Mouse (Mus musculus): ENCODE measurements around the gene Acsf3. TPM values are rescaled to one million over a fixed set of nuclear protein-coding genes. Genes with fewer than 3 reads are reported as not detected.

Acsf3 gene
- polyA plus RNA-seq, 1 experiment = 9.7 TPM

DNA sequence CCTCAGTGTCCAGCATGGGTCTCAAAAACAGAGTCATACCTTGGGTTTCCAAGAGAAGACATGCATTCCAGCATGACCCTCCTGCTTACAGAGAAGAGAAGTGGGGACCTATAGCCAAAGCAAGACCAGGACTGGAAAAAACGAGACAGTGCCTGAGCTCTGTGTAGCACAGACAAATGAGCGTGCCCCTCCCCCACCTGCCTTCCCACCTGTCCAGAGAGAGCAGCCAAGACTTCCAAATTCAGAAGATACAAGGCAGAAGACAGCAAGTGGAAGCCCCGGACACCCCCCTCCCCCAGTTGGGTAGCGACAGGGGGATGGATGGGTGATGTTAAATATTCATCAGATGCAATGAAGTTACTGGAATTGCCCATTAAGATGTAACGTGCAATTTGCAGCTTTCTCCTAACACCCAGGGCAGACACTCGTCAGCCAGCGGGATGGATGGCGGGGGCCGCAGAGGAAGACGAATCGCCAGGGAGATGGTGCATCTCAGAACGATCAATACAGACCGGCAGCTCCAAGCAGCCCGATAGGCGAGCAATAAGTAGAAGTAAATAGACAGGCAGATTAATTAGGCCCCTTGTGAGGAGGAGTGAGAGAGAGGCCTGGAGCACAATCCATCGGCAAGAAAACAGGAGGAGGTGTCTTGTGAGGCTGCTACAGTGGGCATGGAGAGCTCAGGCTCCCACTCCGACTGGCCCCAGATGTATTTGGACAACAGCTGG is 30.1 kb upstream of the Acsf3 start:
- H3K9ac ChIP-seq (ENCODE audit: low read depth, poor library complexity, severe bottlenecking) = no peak overlapping the region
- H3K27ac ChIP-seq (ENCODE audit: insufficient read depth, low read length) = no peak overlapping the region
- no peaks in the 10 kb centered on the region for H3K36me3 ChIP-seq (ENCODE audit: control insufficient read depth, insufficient read depth, low read length, poor library complexity, severe bottlenecking)
- H3K27me3 ChIP-seq (ENCODE audit: control insufficient read depth, insufficient read depth, low read length, poor library complexity, severe bottlenecking) = no peaks in the 10 kb centered on the region
- TF ChIP-seq EP300 (IDR thresholded peaks at IDR 0.05; ENCODE audit: insufficient read depth, low read depth, low read length) (no peak), CTCF (IDR thresholded peaks at IDR 0.05; ENCODE audit: low read depth, low read length) (no peak), POLR2A (IDR thresholded peaks at IDR 0.05; ENCODE audit: insufficient read depth, low read length) (no peak)
- no peak overlapping the region for H3K4me3 ChIP-seq (ENCODE audit: low read depth, low read length)
- no peaks in the 10 kb centered on the region for H3K4me1 ChIP-seq (ENCODE audit: control insufficient read depth, insufficient read depth, low read length)
- H3K9me3 ChIP-seq (replicated peaks; ENCODE audit: control insufficient read depth, insufficient read depth, low read length, poor library complexity, severe bottlenecking) = no peaks in the 10 kb centered on the region

DNA sequence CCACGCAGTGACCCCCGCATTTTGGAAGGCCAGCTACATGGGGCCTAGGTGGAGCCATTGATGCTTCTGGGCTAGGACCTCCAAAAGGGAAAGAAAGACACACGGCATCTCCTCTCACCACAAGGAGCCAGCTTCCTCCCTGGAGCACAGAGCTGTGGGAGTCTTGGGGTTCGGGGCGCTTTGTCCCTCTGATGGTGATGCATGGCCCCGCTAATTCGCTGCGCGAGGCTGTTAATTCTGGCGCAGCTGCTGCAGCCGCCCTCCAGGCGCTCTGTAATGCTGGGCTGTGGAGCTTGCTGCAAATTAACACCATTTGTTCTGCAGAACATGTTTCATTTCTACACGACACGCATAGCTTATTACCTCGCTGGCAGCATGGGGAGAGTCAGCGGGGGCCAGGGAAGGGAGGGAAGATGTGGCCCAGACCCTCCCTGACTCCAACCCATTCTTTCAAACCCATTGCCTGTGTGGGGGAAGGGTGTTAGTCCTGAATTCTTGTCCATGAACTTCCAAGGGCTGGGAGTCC is 29.5 kb upstream of the Acsf3 start:
- Histone ChIP-seq H3K4me1 (ENCODE audit: control insufficient read depth, insufficient read depth, low read length) (no peaks in the 10 kb centered on the region), H3K4me3 (ENCODE audit: low read depth, low read length) (no peak overlapping the region), H3K27me3 (ENCODE audit: control insufficient read depth, insufficient read depth, low read length, poor library complexity, severe bottlenecking) (no peaks in the 10 kb centered on the region), H3K9me3 (replicated peaks; ENCODE audit: control insufficient read depth, insufficient read depth, low read length, poor library complexity, severe bottlenecking) (no peaks in the 10 kb centered on the region), H3K36me3 (ENCODE audit: control insufficient read depth, insufficient read depth, low read length, poor library complexity, severe bottlenecking) (no peaks in the 10 kb centered on the region), H3K9ac (ENCODE audit: low read depth, poor library complexity, severe bottlenecking) (no peak overlapping the region), H3K27ac (ENCODE audit: insufficient read depth, low read length) (no peak overlapping the region)
- TF ChIP-seq CTCF (IDR thresholded peaks at IDR 0.05; ENCODE audit: low read depth, low read length) (no peak), POLR2A (IDR thresholded peaks at IDR 0.05; ENCODE audit: insufficient read depth, low read length) (no peak), EP300 (IDR thresholded peaks at IDR 0.05; ENCODE audit: insufficient read depth, low read depth, low read length) (no peak)

DNA sequence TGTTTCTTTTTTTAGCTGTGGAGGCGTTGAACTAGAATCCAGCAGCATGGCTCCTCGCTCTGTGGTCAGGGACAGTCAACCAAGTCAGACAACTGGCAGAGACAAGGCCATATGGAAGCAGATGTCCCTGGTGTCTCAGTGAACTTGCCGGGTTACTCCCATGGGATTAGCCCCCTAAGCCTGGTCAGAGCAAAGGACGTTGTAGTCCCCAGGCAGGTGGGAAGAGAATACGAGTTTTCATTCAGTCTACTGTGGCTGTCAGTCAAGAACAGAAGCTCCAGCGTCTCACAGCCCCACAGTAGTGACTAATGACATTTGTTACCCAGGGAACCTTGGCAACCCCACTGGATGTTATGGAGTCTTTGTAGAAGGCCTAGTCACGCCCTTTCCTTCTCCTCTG is 28.8 kb upstream of the Acsf3 start:
- no peaks in the 10 kb centered on the region for H3K27me3 ChIP-seq (ENCODE audit: control insufficient read depth, insufficient read depth, low read length, poor library complexity, severe bottlenecking)
- H3K27ac ChIP-seq (ENCODE audit: insufficient read depth, low read length) = no peak overlapping the region

GRCm38 (mm10) chr8:122747825-122748224 is 27.5 kb upstream of the Acsf3 start:
- H3K27me3 ChIP-seq (ENCODE audit: control insufficient read depth, insufficient read depth, low read length, poor library complexity, severe bottlenecking) = no peaks in the 10 kb centered on the region

More for the DNA sequence above, 28.8 kb upstream of the Acsf3 start:
- H3K9me3 ChIP-seq (replicated peaks; ENCODE audit: control insufficient read depth, insufficient read depth, low read length, poor library complexity, severe bottlenecking) = no peaks in the 10 kb centered on the region
- H3K4me3 ChIP-seq (ENCODE audit: low read depth, low read length) = no peak overlapping the region
- H3K9ac ChIP-seq (ENCODE audit: low read depth, poor library complexity, severe bottlenecking) = no peak overlapping the region
- no peaks in the 10 kb centered on the region for H3K36me3 ChIP-seq (ENCODE audit: control insufficient read depth, insufficient read depth, low read length, poor library complexity, severe bottlenecking)
- no peaks in the 10 kb centered on the region for H3K4me1 ChIP-seq (ENCODE audit: control insufficient read depth, insufficient read depth, low read length)
- TF ChIP-seq POLR2A (IDR thresholded peaks at IDR 0.05; ENCODE audit: insufficient read depth, low read length) = no peak
- no peak for TF ChIP-seq EP300 (IDR thresholded peaks at IDR 0.05; ENCODE audit: insufficient read depth, low read depth, low read length)
- TF ChIP-seq CTCF (IDR thresholded peaks at IDR 0.05; ENCODE audit: low read depth, low read length) = no peak

GRCm38 (mm10) chr8:122749333-122749958 is 25.8 kb upstream of the Acsf3 start:
- Histone ChIP-seq H3K27ac (ENCODE audit: insufficient read depth, low read length) (no peak overlapping the region), H3K4me1 (ENCODE audit: control insufficient read depth, insufficient read depth, low read length) (no peaks in the 10 kb centered on the region), H3K27me3 (ENCODE audit: control insufficient read depth, insufficient read depth, low read length, poor library complexity, severe bottlenecking) (no peaks in the 10 kb centered on the region), H3K36me3 (ENCODE audit: control insufficient read depth, insufficient read depth, low read length, poor library complexity, severe bottlenecking) (no peaks in the 10 kb centered on the region), H3K4me3 (ENCODE audit: low read depth, low read length) (no peak overlapping the region), H3K9me3 (replicated peaks; ENCODE audit: control insufficient read depth, insufficient read depth, low read length, poor library complexity, severe bottlenecking) (no peaks in the 10 kb centered on the region), H3K9ac (ENCODE audit: low read depth, poor library complexity, severe bottlenecking) (no peak overlapping the region)
- TF ChIP-seq CTCF (IDR thresholded peaks at IDR 0.05; ENCODE audit: low read depth, low read length) = no peak
- TF ChIP-seq EP300 (IDR thresholded peaks at IDR 0.05; ENCODE audit: insufficient read depth, low read depth, low read length) = no peak
- no peak for TF ChIP-seq POLR2A (IDR thresholded peaks at IDR 0.05; ENCODE audit: insufficient read depth, low read length)

More at GRCm38 (mm10) chr8:122747825-122748224, 27.5 kb upstream of the Acsf3 start:
- TF ChIP-seq POLR2A (IDR thresholded peaks at IDR 0.05; ENCODE audit: insufficient read depth, low read length) (no peak), CTCF (IDR thresholded peaks at IDR 0.05; ENCODE audit: low read depth, low read length) (no peak), EP300 (IDR thresholded peaks at IDR 0.05; ENCODE audit: insufficient read depth, low read depth, low read length) (no peak)
- Histone ChIP-seq H3K4me1 (ENCODE audit: control insufficient read depth, insufficient read depth, low read length) (no peaks in the 10 kb centered on the region), H3K9ac (ENCODE audit: low read depth, poor library complexity, severe bottlenecking) (no peak overlapping the region), H3K27ac (ENCODE audit: insufficient read depth, low read length) (no peak overlapping the region), H3K36me3 (ENCODE audit: control insufficient read depth, insufficient read depth, low read length, poor library complexity, severe bottlenecking) (no peaks in the 10 kb centered on the region), H3K4me3 (ENCODE audit: low read depth, low read length) (no peak overlapping the region), H3K9me3 (replicated peaks; ENCODE audit: control insufficient read depth, insufficient read depth, low read length, poor library complexity, severe bottlenecking) (no peaks in the 10 kb centered on the region)

GRCm38 (mm10) chr8:122751342-122751741 is 23.9 kb upstream of the Acsf3 start:
- Histone ChIP-seq H3K9ac (ENCODE audit: low read depth, poor library complexity, severe bottlenecking) (no peak overlapping the region), H3K36me3 (ENCODE audit: control insufficient read depth, insufficient read depth, low read length, poor library complexity, severe bottlenecking) (no peaks in the 10 kb centered on the region), H3K4me1 (ENCODE audit: control insufficient read depth, insufficient read depth, low read length) (no peaks in the 10 kb centered on the region), H3K4me3 (ENCODE audit: low read depth, low read length) (no peak overlapping the region), H3K9me3 (replicated peaks; ENCODE audit: control insufficient read depth, insufficient read depth, low read length, poor library complexity, severe bottlenecking) (no peaks in the 10 kb centered on the region), H3K27ac (ENCODE audit: insufficient read depth, low read length) (no peak overlapping the region), H3K27me3 (ENCODE audit: control insufficient read depth, insufficient read depth, low read length, poor library complexity, severe bottlenecking) (no peaks in the 10 kb centered on the region)
- no peak for TF ChIP-seq POLR2A (IDR thresholded peaks at IDR 0.05; ENCODE audit: insufficient read depth, low read length)
- no peak for TF ChIP-seq CTCF (IDR thresholded peaks at IDR 0.05; ENCODE audit: low read depth, low read length)

Measured in ES-Bruce4 (cell line).